Mouse (Mus musculus) megakaryocyte, embryonic 14.5 days (primary cell): ENCODE data around the gene Atp5l.

Source experiments
- FLI1 ChIP-seq: IDR thresholded peaks from 2 replicates; pipeline ENCODE4 v1.6.1; 2012; ENCODE audit warnings: low read length, inconsistent platforms, mixed read lengths
- GATA1 ChIP-seq: IDR thresholded peaks from 3 replicates; pipeline ENCODE4 v1.6.1; 2012; ENCODE audit warnings: mixed read lengths, low read length, inconsistent platforms, borderline replicate concordance

GRCm38 (mm10) chr9:44899716-44900115 is 20.8 kb downstream of the Atp5l start:
- TF ChIP-seq GATA1 = no peak
- TF ChIP-seq FLI1 = no peak
